Mouse (Mus musculus) midbrain, embryonic 16.5 days (tissue): ENCODE measurements around the gene Csnk2b. TPM values are rescaled to one million over a fixed set of nuclear protein-coding genes. Genes with fewer than 3 reads are reported as not detected.

Source experiments
- polyA plus RNA-seq: library from polyadenylated mRNA; unstranded; fragments of >200 nt; fragmentation: Nextera tagmentation; extraction: Ambion mirVana; gene quantifications from 2 replicates; pipeline ENCODE4 v1.2.1, GENCODE M21; 2015

Csnk2b gene
- polyA plus RNA-seq, 1 experiment from 2014 or later = 331 TPM

Other genes with a start within 250 kb of the Csnk2b start
- gene Zbtb12, start 242.6 kb downstream of the Csnk2b start, polyA plus RNA-seq = 12.4 and 13.1 TPM in 2 replicates
- 0.16 TPM in 1 of 2 replicates, not detected in the other for gene Gm20547, start 240.0 kb downstream of the Csnk2b start, polyA plus RNA-seq
- 1.6 and 2.4 TPM in 2 replicates for gene C2, start 223.8 kb downstream of the Csnk2b start, polyA plus RNA-seq
- gene Ehmt2, start 223.6 kb downstream of the Csnk2b start, polyA plus RNA-seq = 99.8 and 102 TPM in 2 replicates
- gene Slc44a4, start 207.6 kb downstream of the Csnk2b start, polyA plus RNA-seq = 0.09 TPM in 1 of 2 replicates, not detected in the other
- gene Neu1, start 190.8 kb downstream of the Csnk2b start, polyA plus RNA-seq = 38.6 and 42.3 TPM in 2 replicates
- gene Hspa1b, start 162.8 kb downstream of the Csnk2b start, polyA plus RNA-seq = 0.24 TPM in 1 of 2 replicates, not detected in the other
- not detected in 2 replicates for gene Gm20481, start 152.1 kb downstream of the Csnk2b start, polyA plus RNA-seq
- gene Hspa1a, start 149.9 kb downstream of the Csnk2b start, polyA plus RNA-seq = 13.4 and 19.3 TPM in 2 replicates
- gene Hspa1l, start 149.3 kb downstream of the Csnk2b start, polyA plus RNA-seq = 2.0 and 2.4 TPM in 2 replicates
- gene Lsm2, start 140.2 kb downstream of the Csnk2b start, polyA plus RNA-seq = 97.2 and 107 TPM in 2 replicates
- 54.8 and 56.5 TPM in 2 replicates for gene Vars, start 121.1 kb downstream of the Csnk2b start, polyA plus RNA-seq
- 0.16 and 0.26 TPM in 2 replicates for gene Vwa7, start 105.5 kb downstream of the Csnk2b start, polyA plus RNA-seq
- 0.71 and 1.1 TPM in 2 replicates for gene Sapcd1, start 94.0 kb downstream of the Csnk2b start, polyA plus RNA-seq
- 1.9 and 2.4 TPM in 2 replicates for gene Msh5, start 75.3 kb downstream of the Csnk2b start, polyA plus RNA-seq
- 51.2 and 54.7 TPM in 2 replicates for gene Clic1, start 72.1 kb downstream of the Csnk2b start, polyA plus RNA-seq
- 312 and 341 TPM in 2 replicates for gene Ddah2, start 63.0 kb downstream of the Csnk2b start, polyA plus RNA-seq
- gene Ly6g6c, start 56.7 kb downstream of the Csnk2b start, polyA plus RNA-seq = 0.30 TPM in 1 of 2 replicates, not detected in the other
- gene Mpig6b, start 55.9 kb downstream of the Csnk2b start, polyA plus RNA-seq = 0.12 and 0.15 TPM in 2 replicates
- 0.26 and 0.31 TPM in 2 replicates for gene Ly6g6e, start 45.2 kb downstream of the Csnk2b start, polyA plus RNA-seq
- 0.57 and 1.5 TPM in 2 replicates for gene Ly6g6d, start 44.0 kb downstream of the Csnk2b start, polyA plus RNA-seq
- not detected in 2 replicates for gene Ly6g6f, start 36.4 kb downstream of the Csnk2b start, polyA plus RNA-seq
- 105 and 107 TPM in 2 replicates for gene Abhd16a, start 32.8 kb downstream of the Csnk2b start, polyA plus RNA-seq
- gene Ly6g5c, start 13.8 kb downstream of the Csnk2b start, polyA plus RNA-seq = not detected in 2 replicates
- 1.5 TPM in 2 replicates for gene Ly6g5b, start 6.6 kb downstream of the Csnk2b start, polyA plus RNA-seq
- 24.3 and 26.4 TPM in 2 replicates for gene Gpank1, start 598 bp downstream of the Csnk2b start, polyA plus RNA-seq
- gene D17H6S53E, start 4.3 kb upstream of the Csnk2b start, polyA plus RNA-seq = 7.8 and 8.7 TPM in 2 replicates
- gene Apom, start 10.0 kb upstream of the Csnk2b start, polyA plus RNA-seq = 0.24 and 0.29 TPM in 2 replicates
- 70.5 and 75.7 TPM in 2 replicates for gene Bag6, start 13.1 kb upstream of the Csnk2b start, polyA plus RNA-seq
- gene Prrc2a, start 42.8 kb upstream of the Csnk2b start, polyA plus RNA-seq = 148 and 167 TPM in 2 replicates
- gene Aif1, start 54.0 kb upstream of the Csnk2b start, polyA plus RNA-seq = 6.2 and 6.9 TPM in 2 replicates
- 4.7 and 5.9 TPM in 2 replicates for gene Lst1, start 66.4 kb upstream of the Csnk2b start, polyA plus RNA-seq
- gene Ltb, start 72.4 kb upstream of the Csnk2b start, polyA plus RNA-seq = 0.48 and 0.62 TPM in 2 replicates
- gene Tnf, start 80.0 kb upstream of the Csnk2b start, polyA plus RNA-seq = not detected in 2 replicates
- gene Lta, start 83.3 kb upstream of the Csnk2b start, polyA plus RNA-seq = 0.45 and 1.1 TPM in 2 replicates
- gene Gm16181, start 98.8 kb upstream of the Csnk2b start, polyA plus RNA-seq = 0.38 and 0.57 TPM in 2 replicates
- 111 and 139 TPM in 2 replicates for gene Atp6v1g2, start 111.6 kb upstream of the Csnk2b start, polyA plus RNA-seq
- 9.2 and 9.4 TPM in 2 replicates for gene Nfkbil1, start 113.7 kb upstream of the Csnk2b start, polyA plus RNA-seq
- gene Ddx39b, start 119.7 kb upstream of the Csnk2b start, polyA plus RNA-seq = 339 and 357 TPM in 2 replicates
- 82.5 and 109 TPM in 2 replicates for gene H2-D1, start 140.7 kb upstream of the Csnk2b start, polyA plus RNA-seq
- gene H2-Q1, start 198.4 kb upstream of the Csnk2b start, polyA plus RNA-seq = 0.38 and 0.52 TPM in 2 replicates
- 4.4 and 7.6 TPM in 2 replicates for gene H2-Q2, start 220.2 kb upstream of the Csnk2b start, polyA plus RNA-seq